Mouse (Mus musculus): ENCODE measurements around the gene Stoml1. TPM values are rescaled to one million over a fixed set of nuclear protein-coding genes. Genes with fewer than 3 reads are reported as not detected.

Gene Stoml1
- polyA plus RNA-seq, 1 experiment from 2014 or later: 30.1 TPM

Small RNA genes lying within 50 kb of the gene (microRNA-seq; reads per million reads assigned to microRNA genes)
- not detected for gene Mir6385

Other genes with a start within 250 kb of the Stoml1 start
- 0.95 and 1.0 TPM in 2 replicates for gene Cyp11a1, start 246.8 kb upstream of the Stoml1 start, polyA plus RNA-seq (2015; fragmentation: Nextera tagmentation; extraction: Ambion mirVana)
- gene Stra6, start 189.4 kb upstream of the Stoml1 start, polyA plus RNA-seq (2015; fragmentation: Nextera tagmentation; extraction: Ambion mirVana): 1.2 and 1.9 TPM in 2 replicates
- gene Ccdc33, start 134.3 kb upstream of the Stoml1 start, polyA plus RNA-seq (2015; fragmentation: Nextera tagmentation; extraction: Ambion mirVana): 0.05 and 0.16 TPM in 2 replicates
- gene Islr, start 48.9 kb upstream of the Stoml1 start, polyA plus RNA-seq (2015; fragmentation: Nextera tagmentation; extraction: Ambion mirVana): 89.5 and 89.6 TPM in 2 replicates
- 0.06 and 0.15 TPM in 2 replicates for gene Islr2, start 48.8 kb upstream of the Stoml1 start, polyA plus RNA-seq (2015; fragmentation: Nextera tagmentation; extraction: Ambion mirVana)
- gene Pml, start 3.4 kb upstream of the Stoml1 start, polyA plus RNA-seq (2015; fragmentation: Nextera tagmentation; extraction: Ambion mirVana): 19.6 and 20.2 TPM in 2 replicates
- gene Loxl1, start 60.0 kb downstream of the Stoml1 start, polyA plus RNA-seq (2015; fragmentation: Nextera tagmentation; extraction: Ambion mirVana): 48.4 and 49.4 TPM in 2 replicates
- gene Tbc1d21, start 117.3 kb downstream of the Stoml1 start, polyA plus RNA-seq (2015; fragmentation: Nextera tagmentation; extraction: Ambion mirVana): not detected in 2 replicates
- 1.1 TPM in 2 replicates for gene Insyn1, start 235.4 kb downstream of the Stoml1 start, polyA plus RNA-seq (2015; fragmentation: Nextera tagmentation; extraction: Ambion mirVana)

Measured in lung, embryonic 15.5 days (tissue).